Mouse (Mus musculus) lung, postnatal 0 days (tissue): ENCODE data around the gene Ece1.

Source experiments
- CTCF ChIP-seq: IDR thresholded peaks from 2 replicates; pipeline ENCODE4 v1.5.1; 2016; ENCODE audit warnings: antibody characterized with exemption, mild to moderate bottlenecking
- EP300 ChIP-seq: IDR thresholded peaks from 2 replicates; pipeline ENCODE4 v1.6.1; 2016; ENCODE audit warnings: antibody characterized with exemption, mild to moderate bottlenecking, control low read depth

GRCm38 (mm10) chr4:137871431-137871830 is 9.4 kb downstream of the Ece1 start:
- TF ChIP-seq CTCF (no peak), EP300 (no peak)
